Mouse (Mus musculus) testis, adult 2 months (tissue): ENCODE results near the gene Sel1l3. TPM values are rescaled to one million over a fixed set of nuclear protein-coding genes. Genes with fewer than 3 reads are reported as not detected.

ENCODE experiments used
- H3K27ac ChIP-seq: fragments of 200-500 bp; 2 replicates; pipeline ENCODE4 v1.5.1; 2012; ENCODE audit warnings: low read depth, low read length; ENCODE audit not compliant: control insufficient read depth, insufficient read depth
- H3K27me3 ChIP-seq: fragments of 200-500 bp; 2 replicates; pipeline ENCODE4 v1.6.1; 2012; ENCODE audit warnings: mild to moderate bottlenecking, low read length, moderate library complexity; ENCODE audit not compliant: control insufficient read depth, insufficient read depth
- H3K36me3 ChIP-seq: fragments of 200-500 bp; 2 replicates; pipeline ENCODE4 v1.6.1; 2012; ENCODE audit warnings: mild to moderate bottlenecking, low read length; ENCODE audit not compliant: control insufficient read depth, insufficient read depth
- H3K4me1 ChIP-seq: fragments of 200-500 bp; 2 replicates; pipeline ENCODE4 v1.6.1; 2012; ENCODE audit warnings: low read length; ENCODE audit not compliant: control insufficient read depth, insufficient read depth
- H3K4me3 ChIP-seq: fragments of 200-500 bp; 2 replicates; pipeline ENCODE4 v1.5.1; 2012; ENCODE audit warnings: low read depth, mild to moderate bottlenecking, low read length, moderate library complexity, mixed read lengths; ENCODE audit not compliant: control insufficient read depth
- CTCF ChIP-seq: fragments of 200-500 bp; IDR thresholded peaks from 2 replicates; pipeline ENCODE4 v1.5.1; 2012; ENCODE audit warnings: low read depth, mild to moderate bottlenecking, inconsistent platforms, low read length, moderate library complexity; ENCODE audit not compliant: control insufficient read depth, insufficient read depth, insufficient replicate concordance
- POLR2A ChIP-seq: fragments of 200-500 bp; IDR thresholded peaks from 2 replicates; pipeline ENCODE4 v1.6.1; 2012; ENCODE audit warnings: low read depth, mild to moderate bottlenecking, inconsistent platforms, low read length, moderate library complexity; ENCODE audit not compliant: control insufficient read depth
- polyA plus RNA-seq: library from polyadenylated mRNA; depleted of rRNA; stranded (reverse); fragments of >200 nt; gene quantifications from 2 replicates; pipeline ENCODE4 v1.2.3, GENCODE M21; 2012

Sel1l3 gene
- polyA plus RNA-seq, 1 experiment = 0.64 TPM

DNA sequence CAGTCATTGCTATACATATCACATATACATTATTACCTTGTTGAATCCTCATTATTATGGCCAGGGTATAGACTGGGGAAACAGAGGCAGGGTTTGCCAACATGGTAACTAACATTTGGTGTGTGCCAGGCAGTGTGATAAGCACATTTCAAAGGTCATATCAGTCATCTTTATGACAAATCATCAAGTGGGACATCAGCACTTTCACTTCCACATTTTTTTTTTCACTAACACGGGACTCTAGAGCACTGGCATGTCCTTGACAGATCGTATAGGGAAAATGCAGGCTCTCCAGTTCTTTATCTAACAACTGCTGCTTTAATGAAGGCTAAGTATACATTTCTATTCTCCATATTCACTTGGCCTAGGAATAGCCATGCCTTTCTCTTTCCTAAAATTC is 25.1 kb downstream of the Sel1l3 start:
- Histone ChIP-seq H3K27ac (no peak overlapping the region), H3K27me3 (no peaks in the 10 kb centered on the region), H3K36me3 (no peaks in the 10 kb centered on the region), H3K4me3 (no peak overlapping the region), H3K4me1 (no peaks in the 10 kb centered on the region)
- TF ChIP-seq POLR2A (no peak), CTCF (no peak)

DNA sequence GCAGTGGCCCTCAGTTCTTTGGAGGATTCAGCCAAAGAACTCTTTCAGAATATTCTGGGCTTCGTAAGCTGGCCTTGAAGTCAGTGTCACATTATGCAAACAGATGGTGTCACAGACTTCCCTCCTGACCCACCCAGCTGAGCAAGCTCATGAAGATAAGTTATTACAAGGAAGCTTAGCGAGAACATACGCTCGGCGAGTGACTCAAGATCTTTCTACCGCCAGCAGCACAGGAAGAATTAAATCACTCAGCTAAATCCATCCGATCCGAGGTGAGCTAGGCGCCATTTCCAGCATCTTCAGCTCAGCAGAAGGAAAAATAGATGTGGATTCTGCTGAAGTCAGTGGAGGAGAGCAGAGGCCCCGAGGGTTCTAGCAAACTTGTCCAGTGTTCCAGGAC is 26.5 kb downstream of the Sel1l3 start:
- Histone ChIP-seq H3K36me3 (no peaks in the 10 kb centered on the region), H3K4me1 (no peaks in the 10 kb centered on the region), H3K27ac (no peak overlapping the region), H3K27me3 (no peaks in the 10 kb centered on the region), H3K4me3 (no peak overlapping the region)
- no peak for TF ChIP-seq CTCF
- TF ChIP-seq POLR2A = no peak

DNA sequence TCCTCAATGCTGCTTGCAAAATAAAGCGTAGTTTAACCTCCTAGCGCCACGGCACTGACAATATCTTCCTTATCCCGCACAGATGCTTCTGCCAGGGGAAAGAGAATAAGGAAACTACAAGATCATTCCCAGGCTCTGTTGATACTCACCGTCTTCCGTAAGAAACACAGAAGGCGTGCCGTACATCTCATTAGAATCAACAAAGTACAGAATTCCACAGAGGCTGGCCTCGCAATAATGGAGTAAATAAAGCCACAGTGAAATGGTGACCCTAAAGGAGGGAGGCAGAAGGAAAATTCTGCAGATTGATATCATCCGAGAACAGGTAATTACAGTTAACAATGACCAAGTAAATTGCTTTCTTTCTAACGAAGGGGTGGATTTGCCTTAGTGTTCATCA is 27.9 kb downstream of the Sel1l3 start:
- Histone ChIP-seq H3K36me3 (no peaks in the 10 kb centered on the region), H3K4me1 (no peaks in the 10 kb centered on the region), H3K27ac (no peak overlapping the region), H3K27me3 (no peaks in the 10 kb centered on the region), H3K4me3 (no peak overlapping the region)
- TF ChIP-seq POLR2A (no peak), CTCF (no peak)

DNA sequence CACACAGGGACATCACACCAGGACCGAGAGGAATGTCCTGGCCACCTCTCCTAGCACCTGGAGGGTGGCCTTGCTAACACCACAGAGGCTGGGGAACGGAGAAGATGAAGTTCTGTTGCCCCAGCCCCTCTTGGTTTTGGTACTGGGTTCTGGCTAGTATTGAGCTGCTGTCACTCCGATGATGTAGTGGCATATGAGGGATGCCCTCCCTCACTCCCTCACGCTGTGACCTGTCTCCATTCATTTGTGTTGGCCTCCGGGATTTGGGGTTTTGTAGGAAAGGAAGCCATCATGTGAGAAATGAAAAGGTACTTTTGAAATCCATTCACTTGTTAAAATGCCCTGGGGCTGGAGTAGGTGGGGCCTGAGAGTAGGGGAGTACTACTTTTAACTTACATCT is 33.8 kb downstream of the Sel1l3 start:
- Histone ChIP-seq H3K36me3 (no peaks in the 10 kb centered on the region), H3K4me3 (no peak overlapping the region), H3K27me3 (no peaks in the 10 kb centered on the region), H3K4me1 (no peaks in the 10 kb centered on the region), H3K27ac (no peak overlapping the region)
- TF ChIP-seq CTCF (no peak), POLR2A (no peak)

DNA sequence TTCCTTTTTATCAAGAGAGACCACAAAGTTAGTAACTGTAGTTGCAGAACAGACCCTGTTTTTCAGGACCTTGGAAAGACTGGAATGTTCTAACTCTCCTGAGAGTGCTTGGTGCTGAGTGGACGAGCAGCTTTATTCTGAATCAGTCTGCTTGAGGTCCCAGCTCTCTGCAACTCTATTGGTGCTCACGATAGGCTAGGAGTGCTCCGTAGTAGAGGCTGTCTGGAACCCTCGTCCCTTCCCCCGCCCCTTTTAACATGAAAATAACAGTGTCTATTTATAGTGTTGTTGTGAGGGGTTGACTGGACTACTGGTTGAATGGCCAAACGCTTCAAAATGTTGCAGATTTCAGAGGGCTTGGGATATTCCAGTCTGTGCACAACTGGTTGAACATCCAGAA is 37.0 kb downstream of the Sel1l3 start:
- H3K27me3 ChIP-seq = no peaks in the 10 kb centered on the region
- TF ChIP-seq POLR2A (no peak), CTCF (no peak)
- H3K4me1 ChIP-seq = no peaks in the 10 kb centered on the region
- H3K27ac ChIP-seq = no peak overlapping the region
- no peak overlapping the region for H3K4me3 ChIP-seq
- H3K36me3 ChIP-seq = no peaks in the 10 kb centered on the region

DNA sequence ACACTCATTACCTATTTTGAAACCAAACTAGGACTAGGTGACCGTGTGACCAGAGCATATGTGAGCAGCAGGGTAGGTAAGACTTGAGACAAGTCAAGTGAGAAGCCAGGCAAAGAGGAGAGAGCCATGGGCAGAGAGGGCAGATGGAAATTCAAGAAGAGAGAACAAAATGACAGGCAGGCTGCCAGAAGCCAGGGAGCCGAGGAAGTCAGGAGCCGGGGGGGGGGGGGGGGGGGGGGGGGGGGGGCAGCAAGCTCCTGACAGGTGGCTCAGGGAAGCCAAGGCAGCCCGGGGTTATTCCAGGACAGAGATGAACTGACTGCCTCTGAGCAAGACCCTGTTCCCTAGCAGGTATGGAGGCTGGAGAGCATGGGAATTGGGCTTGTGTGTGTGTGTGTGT is 37.7 kb downstream of the Sel1l3 start:
- H3K36me3 ChIP-seq = no peaks in the 10 kb centered on the region
- TF ChIP-seq POLR2A (no peak), CTCF (no peak)
- no peak overlapping the region for H3K4me3 ChIP-seq
- H3K27ac ChIP-seq = no peak overlapping the region
- no peaks in the 10 kb centered on the region for H3K27me3 ChIP-seq
- H3K4me1 ChIP-seq = no peaks in the 10 kb centered on the region

DNA sequence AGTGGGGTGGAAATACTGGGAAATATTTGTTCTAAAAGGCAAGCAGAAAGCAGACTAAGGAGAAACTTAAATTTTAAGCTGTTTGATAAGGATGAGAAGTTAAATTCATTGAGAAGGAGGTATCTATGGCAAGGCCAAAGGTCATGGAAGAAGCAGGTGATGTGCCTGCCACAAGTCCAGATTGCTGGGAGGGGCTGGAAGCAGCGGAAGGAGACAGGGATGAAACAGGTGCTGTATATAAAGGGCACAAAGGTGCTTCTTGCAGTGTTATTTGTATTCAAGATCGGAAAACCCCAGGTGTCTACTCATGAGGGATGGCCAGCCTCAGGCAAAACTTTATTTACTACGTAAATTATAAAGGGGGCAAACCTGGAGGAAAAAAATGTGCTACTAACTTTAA is 38.5 kb downstream of the Sel1l3 start:
- Histone ChIP-seq H3K36me3 (no peaks in the 10 kb centered on the region), H3K27me3 (no peaks in the 10 kb centered on the region)
- TF ChIP-seq CTCF = no peak
- TF ChIP-seq POLR2A = no peak

DNA sequence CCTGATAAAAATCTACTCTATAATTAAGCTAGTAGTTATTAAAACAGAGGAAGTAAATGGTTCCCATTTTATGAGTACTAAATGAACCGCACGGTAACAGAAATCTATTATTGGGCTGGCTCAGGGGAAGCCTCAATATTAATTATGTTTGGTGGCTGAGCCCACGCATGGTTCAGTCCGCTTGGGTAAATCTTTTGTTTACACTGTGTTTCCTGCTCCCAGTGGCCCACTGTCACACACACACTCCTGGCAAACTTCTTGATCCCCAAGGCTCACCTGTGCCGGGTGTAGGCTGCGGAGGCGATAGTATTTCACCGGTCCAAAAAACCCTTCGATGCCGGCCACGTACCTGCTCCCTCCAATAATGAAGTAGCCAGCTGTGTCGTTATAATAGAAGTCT is 39.3 kb downstream of the Sel1l3 start:
- Histone ChIP-seq H3K4me1 (no peaks in the 10 kb centered on the region), H3K27ac (no peak overlapping the region), H3K36me3 (no peaks in the 10 kb centered on the region), H3K4me3 (no peak overlapping the region), H3K27me3 (no peaks in the 10 kb centered on the region)
- TF ChIP-seq CTCF (no peak), POLR2A (no peak)

More for the DNA sequence above, 38.5 kb downstream of the Sel1l3 start:
- H3K4me1 ChIP-seq = no peaks in the 10 kb centered on the region
- H3K4me3 ChIP-seq = no peak overlapping the region
- no peak overlapping the region for H3K27ac ChIP-seq
